Comparison of ENCODE assay signal across 26 mouse cellular contexts in the genomic region with DNA sequence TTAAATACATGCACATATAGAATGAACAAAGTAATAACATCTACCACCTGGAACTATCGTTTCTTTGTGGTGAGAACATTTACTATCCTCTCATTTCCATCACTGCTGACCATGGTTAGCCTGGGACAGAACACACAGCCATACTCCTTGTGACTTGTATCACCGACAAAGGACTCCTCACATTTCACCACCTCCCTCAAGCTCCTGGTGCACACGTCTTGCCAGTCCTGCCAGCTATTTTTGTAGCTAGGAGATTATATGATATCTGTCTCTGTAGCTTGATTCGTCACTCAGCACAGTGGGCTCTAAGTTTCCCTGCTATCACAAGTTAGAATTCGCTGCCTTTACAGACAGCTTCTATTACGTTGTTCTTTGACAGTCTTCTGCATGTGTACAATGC. TPM values are rescaled to one million over a fixed set of nuclear protein-coding genes. Genes with fewer than 3 reads are reported as not detected.
A peak's percentile ranks its signal among the peaks of the same experiment; 100 is the strongest.
DNase-seq lines count a peak whose midpoint lies in the region; ATAC-seq lines count a peak whose summit lies in the region.
"Had no signal": no experiment of that assay in that cellular context is flagged by ENCODE, and none has a peak within 500 bp of the region (broad histone marks: within the 10 kb centered on the region; RNA-seq: fewer than 3 reads in every experiment).

No protein-coding gene starts in this region.

- WGBS in heart, embryonic 13.5 days, result 43% methylated on average over 6 of the region's 6 CpGs
- WGBS in heart, embryonic 16.5 days, result 49% methylated on average over 6 of the region's 6 CpGs

- no peak overlapping the region for H3K9ac ChIP-seq in heart, embryonic 13.5 days
- H3K9ac ChIP-seq in heart, embryonic 16.5 days (ENCODE audit: low read length), result no peak overlapping the region
- H3K9ac ChIP-seq: embryonic facial prominence, embryonic 13.5 days; forebrain, embryonic 12.5 days; forebrain, embryonic 15.5 days; hindbrain, embryonic 13.5 days; intestine, embryonic 15.5 days; kidney, embryonic 15.5 days had no signal

- H3K36me3 ChIP-seq in heart, embryonic 13.5 days, result peaks cover 34% of the 10 kb centered on the region
- H3K36me3 ChIP-seq in heart, embryonic 16.5 days (ENCODE audit: control insufficient read depth, insufficient read depth), result peaks cover 26% of the 10 kb centered on the region
- H3K36me3 ChIP-seq: intestine, embryonic 15.5 days had no signal

- no peaks in the 10 kb centered on the region for H3K9me3 ChIP-seq in heart, embryonic 13.5 days
- H3K9me3 ChIP-seq in heart, embryonic 16.5 days (replicated peaks; ENCODE audit: control insufficient read depth, low read length), result no peaks in the 10 kb centered on the region
- H3K9me3 ChIP-seq: embryonic facial prominence, embryonic 10.5 days; embryonic facial prominence, embryonic 13.5 days; forebrain, embryonic 12.5 days; forebrain, embryonic 15.5 days; hindbrain, embryonic 10.5 days; hindbrain, embryonic 13.5 days; intestine, embryonic 15.5 days; kidney, embryonic 15.5 days had no signal

- peak; percentile 34 for DNase-seq in gastrocnemius, adult 18-20 months (ENCODE audit: low spot score)
- no peak for DNase-seq in gastrocnemius, adult 8-10 months (ENCODE audit: low spot score in 2 of 2)
- DNase-seq in heart, adult 18-20 months, result peak; percentile 10 to 13
- no peak for DNase-seq in heart, postnatal 36 days
- DNase-seq in heart, postnatal 25 days (ENCODE audit: low spot score), result no peak
- DNase-seq in heart, postnatal 4 days, result no peak
- DNase-seq: adrenal gland, adult 8-10 months; adrenal gland, postnatal 25 days; embryo, embryonic 11 days; gastrocnemius, postnatal 36 days; kidney, adult 11 months; kidney, adult 8-10 months had no signal

- H3K4me1 ChIP-seq in heart, embryonic 13.5 days, result peaks cover 19% of the 10 kb centered on the region
- H3K4me1 ChIP-seq in heart, embryonic 16.5 days (ENCODE audit: control insufficient read depth, insufficient read depth, low read length), result peaks cover 11% of the 10 kb centered on the region
- H3K4me1 ChIP-seq: embryonic facial prominence, embryonic 10.5 days; embryonic facial prominence, embryonic 13.5 days; forebrain, embryonic 12.5 days; forebrain, embryonic 15.5 days; hindbrain, embryonic 10.5 days; hindbrain, embryonic 13.5 days; intestine, embryonic 15.5 days; kidney, embryonic 15.5 days had no signal

- intact Hi-C loops in heart, postnatal 36 days (cut with DNase I), result no loop called here
- intact Hi-C loops in heart, postnatal 25 days (cut with DNase I), result no loop called here

- H3K4me2 ChIP-seq in heart, embryonic 13.5 days, result peak overlapping the region; percentile 28
- peak overlapping the region; percentile 34; the same call in 1 of the 2 replicates for H3K4me2 ChIP-seq in heart, embryonic 16.5 days (ENCODE audit: low read depth, low read length)
- H3K4me2 ChIP-seq: embryonic facial prominence, embryonic 13.5 days; forebrain, embryonic 12.5 days; forebrain, embryonic 15.5 days; hindbrain, embryonic 13.5 days; intestine, embryonic 15.5 days; kidney, embryonic 15.5 days had no signal

- no peaks in the 10 kb centered on the region for H3K27me3 ChIP-seq in heart, embryonic 13.5 days (replicated peaks)
- no peaks in the 10 kb centered on the region for H3K27me3 ChIP-seq in heart, embryonic 16.5 days (ENCODE audit: control insufficient read depth, insufficient read depth, low read length)
- H3K27me3 ChIP-seq: embryonic facial prominence, embryonic 13.5 days; forebrain, embryonic 12.5 days; forebrain, embryonic 15.5 days; hindbrain, embryonic 13.5 days; intestine, embryonic 15.5 days; kidney, embryonic 15.5 days had no signal

- no peak for ATAC-seq in heart, embryonic 13.5 days (ENCODE audit: extremely low read depth, insufficient number of reproducible peaks, low FRiP score, low TSS enrichment)
- ATAC-seq in heart, embryonic 16.5 days (replicated peaks; ENCODE audit: extremely low read depth, insufficient read depth, low FRiP score), result peak; percentile 73
- ATAC-seq: activated CD4-positive, CD25-positive, alpha-beta regulatory T cell, adult 4 months; forebrain, embryonic 15.5 days; hindbrain, embryonic 16.5 days; intestine, embryonic 15.5 days had no signal

- peak overlapping the region; percentile 79 for H3K27ac ChIP-seq in heart, embryonic 13.5 days (replicated peaks)
- peak overlapping the region; percentile 81 for H3K27ac ChIP-seq in heart, embryonic 16.5 days (ENCODE audit: low read length)
- H3K27ac ChIP-seq: embryonic facial prominence, embryonic 10.5 days; embryonic facial prominence, embryonic 13.5 days; forebrain, embryonic 12.5 days; forebrain, embryonic 15.5 days; hindbrain, embryonic 10.5 days; hindbrain, embryonic 13.5 days; intestine, embryonic 15.5 days; kidney, embryonic 15.5 days had no signal

- H3K4me3 ChIP-seq in heart, embryonic 13.5 days, result no peak overlapping the region
- no peak overlapping the region for H3K4me3 ChIP-seq in heart, embryonic 16.5 days (ENCODE audit: low read length)
- H3K4me3 ChIP-seq: embryonic facial prominence, embryonic 10.5 days; embryonic facial prominence, embryonic 13.5 days; erythroblast, embryonic 14.5 days; forebrain, embryonic 12.5 days; forebrain, embryonic 15.5 days; hindbrain, embryonic 10.5 days; hindbrain, embryonic 13.5 days; intestine, embryonic 15.5 days; kidney, embryonic 15.5 days had no signal

RNA-seq across cellular contexts. Expression of a gene that starts 20.4 kb away (rescaled TPM):
- total RNA-seq in gastrocnemius, adult 18-20 months (2021), result 10 to 100 TPM; 38.7 to 41.2 TPM
- 10 to 100 TPM; 35.3 to 47.3 (median 40.4) TPM for total RNA-seq in gastrocnemius, adult 8-10 months (2022)
- total RNA-seq in heart, adult 18-20 months (2021), result 10 to 100 TPM; 53.2 to 62.1 TPM
- 10 to 100 TPM; 57.1 to 58.5 TPM for total RNA-seq in heart, postnatal 36 days (2021)
- 76.8 and 85.8 TPM in 2 replicates for polyA plus RNA-seq in heart, embryonic 13.5 days (2015; fragmentation: Nextera tagmentation; extraction: Ambion mirVana)
- 10 to 100 TPM; 56.1 to 61.9 TPM for total RNA-seq in heart, postnatal 25 days (2021)
- 104 and 109 TPM in 2 replicates for polyA plus RNA-seq in heart, embryonic 16.5 days (2015; fragmentation: Nextera tagmentation; extraction: Ambion mirVana)
- 10 to 100 TPM; 65.1 to 70.9 TPM for total RNA-seq in heart, postnatal 4 days (2021)
- polyA plus RNA-seq: erythroblast, embryonic 14.5 days had no signal

RNA-seq across cellular contexts. Expression of a gene that starts 56.7 kb away (rescaled TPM):
- total RNA-seq in gastrocnemius, adult 18-20 months (2021), result under 1 TPM; 0.07 to 0.11 TPM
- total RNA-seq in gastrocnemius, adult 8-10 months (2022), result under 1 TPM in 1 of 4 experiments, not detected in 3; 0.11 TPM
- total RNA-seq in heart, adult 18-20 months (2021), result under 1 TPM; 0.35 to 0.49 TPM
- under 1 TPM; 0.43 to 0.53 TPM for total RNA-seq in heart, postnatal 36 days (2021)
- polyA plus RNA-seq in heart, embryonic 13.5 days (2015; fragmentation: Nextera tagmentation; extraction: Ambion mirVana), result 0.06 TPM in 1 of 2 replicates, not detected in the other
- under 1 TPM; 0.75 to 0.87 TPM for total RNA-seq in heart, postnatal 25 days (2021)
- 0.05 and 0.10 TPM in 2 replicates for polyA plus RNA-seq in heart, embryonic 16.5 days (2015; fragmentation: Nextera tagmentation; extraction: Ambion mirVana)
- under 1 TPM; 0.12 to 0.14 TPM for total RNA-seq in heart, postnatal 4 days (2021)
- total RNA-seq: adrenal gland, postnatal 25 days; granulocyte monocyte progenitor cell, adult 5-6 weeks had no signal
- polyA plus RNA-seq: activated CD4-positive, CD25-positive, alpha-beta regulatory T cell, adult 4 months; embryonic facial prominence, embryonic 13.5 days; erythroblast, embryonic 14.5 days; forebrain, embryonic 12.5 days; forebrain, embryonic 15.5 days; hindbrain, embryonic 10.5 days; hindbrain, embryonic 13.5 days; intestine, embryonic 15.5 days; kidney, embryonic 15.5 days had no signal

Comparison
In these comparisons a context has a peak if more than half of its experiments do, and no peak if none do; other contexts are left out.
1. DNase-seq: peak in gastrocnemius, adult 18-20 months (single experiment) and heart, adult 18-20 months (2 of 2); none in gastrocnemius, adult 8-10 months (0 of 2), heart, postnatal 36 days (0 of 2), heart, postnatal 25 days (single experiment) and heart, postnatal 4 days (single experiment).